Mouse (Mus musculus) kidney, adult 2 months (tissue): ENCODE measurements at regions not wholly inside any gene's neighbourhood (a gene's known extent, or its start where the extent isn't known, plus 50 kb on each side); places are given as distances from the start of the nearest gene placed in this dataset.

ENCODE experiments used
- CTCF ChIP-seq: fragments of 200-500 bp; conservative IDR thresholded peaks from 2 replicates; pipeline ENCODE4 v1.5.1; 2011; ENCODE audit warnings: low read depth, mild to moderate bottlenecking, control low read depth, low read length, moderate library complexity, mixed read lengths; ENCODE audit not compliant: insufficient read depth, insufficient read length
- POLR2A ChIP-seq: fragments of 200-500 bp; IDR thresholded peaks from one replicate; pipeline ENCODE4 v1.6.1; 2011; ENCODE audit warnings: low read depth, low read length, control low read depth

GRCm38 (mm10) chr8:46934254-46934653 lies 52.4 kb upstream of the Enpp6 start:
- no peak for TF ChIP-seq POLR2A
- TF ChIP-seq CTCF: no peak
